Mouse (Mus musculus): Measurements from ENCODE around the gene Ss18l2. TPM values are rescaled to one million over a fixed set of nuclear protein-coding genes. Genes with fewer than 3 reads are reported as not detected.

Ss18l2 gene
- polyA plus RNA-seq, 1 experiment from 2014 or later = 194 TPM

DNA sequence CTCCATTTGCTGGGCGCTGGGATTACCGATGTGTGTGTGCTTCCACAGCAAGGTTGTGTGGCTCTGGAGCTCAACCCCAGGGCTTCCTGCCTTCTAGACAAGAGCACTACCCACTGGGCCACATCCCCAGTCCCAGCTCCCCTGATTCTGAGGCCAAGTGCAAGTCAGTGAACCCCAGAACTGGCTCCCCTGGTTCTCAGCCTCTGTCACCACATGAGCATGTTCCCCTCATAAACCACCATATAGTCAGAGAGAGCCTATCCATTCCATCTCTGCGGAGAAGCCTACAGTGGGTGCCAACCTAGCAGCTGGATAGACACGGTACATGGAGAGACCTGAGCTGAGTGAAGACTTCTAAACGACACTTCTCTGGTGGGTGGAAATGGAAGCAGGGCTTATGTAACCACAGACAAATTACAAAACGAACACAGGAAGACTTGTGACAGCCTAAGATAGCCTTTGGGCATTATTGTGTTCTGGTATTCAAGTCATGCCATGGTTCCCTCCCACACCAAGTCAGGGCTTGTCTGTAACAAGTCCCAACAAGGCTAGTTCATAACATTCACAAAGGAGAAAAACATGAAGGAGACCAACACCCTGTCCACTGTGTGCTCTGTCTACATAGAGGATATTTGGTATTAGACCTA lies 4.0 kb upstream of the Ss18l2 start:
- H3K4me3 ChIP-seq (replicated peaks; ENCODE audit: low read depth, low read length) = no peak overlapping the region
- H3K9me3 ChIP-seq (replicated peaks; ENCODE audit: low read length) = no peaks in the 10 kb centered on the region
- peaks cover 12% of the 10 kb centered on the region for H3K4me1 ChIP-seq (replicated peaks; ENCODE audit: insufficient read depth, low read length)
- no peak for ATAC-seq (replicated peaks; ENCODE audit: low FRiP score, low read depth)
- no peaks in the 10 kb centered on the region for H3K36me3 ChIP-seq (ENCODE audit: insufficient read depth, low read length)
- no peak overlapping the region for H3K4me2 ChIP-seq (ENCODE audit: low read length)
- no peak for DNase-seq (ENCODE audit: low spot score)
- H3K27ac ChIP-seq = no peak overlapping the region
- TF ChIP-seq CTCF (IDR thresholded peaks at IDR 0.05; ENCODE audit: low read depth) = no peak
- WGBS = 77% methylated on average over 6 of the region's 6 CpGs
- no peak overlapping the region for H3K9ac ChIP-seq (ENCODE audit: low read depth, low read length)
- H3K27me3 ChIP-seq (ENCODE audit: insufficient read depth, low read length) = no peaks in the 10 kb centered on the region

DNA sequence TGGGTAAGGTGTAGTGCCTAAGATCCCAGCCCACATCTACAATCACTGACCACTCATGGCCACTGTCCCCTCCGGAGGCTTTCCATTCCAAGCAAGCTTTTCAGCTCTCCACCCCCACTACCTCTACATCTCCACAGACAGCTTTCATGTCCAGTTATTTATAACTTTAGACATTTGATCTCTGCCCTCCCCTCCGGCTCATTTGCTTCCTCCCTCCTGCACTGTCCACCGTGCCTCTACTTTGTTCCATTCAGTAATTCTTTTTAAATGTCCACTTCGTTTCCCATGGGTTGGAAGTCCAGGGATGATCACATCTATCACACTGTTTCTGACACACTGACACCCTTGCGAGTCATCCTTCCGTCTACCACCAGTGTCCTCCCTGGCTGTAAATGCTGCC lies 2.3 kb upstream of the Ss18l2 start:
- H3K4me2 ChIP-seq (ENCODE audit: low read length) = no peak overlapping the region
- no peak overlapping the region for H3K9ac ChIP-seq (ENCODE audit: low read depth, low read length)
- TF ChIP-seq CTCF (IDR thresholded peaks at IDR 0.05; ENCODE audit: low read depth) = no peak
- 20% methylated on average over 6 of the region's 6 CpGs for WGBS
- H3K36me3 ChIP-seq (ENCODE audit: insufficient read depth, low read length) = no peaks in the 10 kb centered on the region
- ATAC-seq (replicated peaks; ENCODE audit: low FRiP score, low read depth) = no peak
- no peak overlapping the region for H3K27ac ChIP-seq
- peak; percentile 59 for DNase-seq (ENCODE audit: low spot score)
- H3K4me3 ChIP-seq (replicated peaks; ENCODE audit: low read depth, low read length) = no peak overlapping the region
- peaks cover 22% of the 10 kb centered on the region for H3K4me1 ChIP-seq (replicated peaks; ENCODE audit: insufficient read depth, low read length)
- no peaks in the 10 kb centered on the region for H3K27me3 ChIP-seq (ENCODE audit: insufficient read depth, low read length)
- H3K9me3 ChIP-seq (replicated peaks; ENCODE audit: low read length) = no peaks in the 10 kb centered on the region

DNA sequence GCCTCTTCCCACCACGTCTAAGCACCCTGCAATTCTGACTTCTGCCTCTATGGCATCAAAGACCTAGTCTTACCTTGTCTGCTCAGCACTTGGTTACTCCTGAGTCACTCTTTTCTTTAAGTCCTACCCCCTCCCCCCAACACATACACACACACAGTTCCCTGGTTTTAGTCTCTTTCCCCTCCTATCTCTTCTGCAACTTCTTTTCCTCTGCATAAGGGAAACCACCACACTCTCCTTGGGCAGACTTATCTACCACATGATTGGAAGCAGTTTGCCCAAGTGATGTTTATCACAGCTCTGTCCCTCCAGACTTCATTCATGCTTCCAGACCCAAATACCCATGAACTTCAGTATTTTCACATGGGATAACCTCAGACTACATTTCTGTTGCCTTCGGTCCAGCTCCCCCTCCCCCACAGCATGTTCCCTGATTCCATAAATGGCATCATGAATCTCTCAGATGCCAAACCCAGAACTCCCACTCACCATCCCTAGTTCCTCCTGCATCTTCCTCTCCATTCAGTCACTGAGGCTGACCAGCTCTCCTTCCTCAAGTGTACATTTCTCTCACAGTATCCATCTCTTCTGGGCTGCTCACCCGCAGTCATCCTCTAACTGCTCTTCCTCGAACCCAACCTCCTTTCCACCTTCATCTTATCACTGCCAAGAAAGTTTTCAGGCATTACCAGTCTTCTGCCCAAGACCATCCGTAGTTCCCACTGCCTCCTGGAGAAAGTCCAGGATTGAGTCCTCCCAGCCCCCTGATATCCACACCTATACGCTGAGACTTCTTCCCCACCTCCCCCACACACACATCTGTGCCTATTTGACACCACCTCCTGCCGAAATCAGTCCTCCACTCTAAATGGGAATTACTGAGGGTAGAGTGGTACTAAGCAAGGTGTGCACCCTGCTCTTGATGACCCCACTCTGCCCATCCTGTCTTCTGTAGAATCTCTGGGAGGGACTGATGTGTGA lies 1.3 kb upstream of the Ss18l2 start:
- no peak overlapping the region for H3K4me2 ChIP-seq (ENCODE audit: low read length)
- H3K27ac ChIP-seq = no peak overlapping the region; the same call in 1 of the 2 replicates
- peaks cover 19% of the 10 kb centered on the region for H3K4me1 ChIP-seq (replicated peaks; ENCODE audit: insufficient read depth, low read length)
- no peak overlapping the region for H3K4me3 ChIP-seq (replicated peaks; ENCODE audit: low read depth, low read length)
- DNase-seq (ENCODE audit: low spot score) = no peak
- no peaks in the 10 kb centered on the region for H3K27me3 ChIP-seq (ENCODE audit: insufficient read depth, low read length)
- ATAC-seq (replicated peaks; ENCODE audit: low FRiP score, low read depth) = no peak
- H3K36me3 ChIP-seq (ENCODE audit: insufficient read depth, low read length) = no peaks in the 10 kb centered on the region
- H3K9ac ChIP-seq (ENCODE audit: low read depth, low read length) = no peak overlapping the region
- TF ChIP-seq CTCF (IDR thresholded peaks at IDR 0.05; ENCODE audit: low read depth) = no peak
- no peaks in the 10 kb centered on the region for H3K9me3 ChIP-seq (replicated peaks; ENCODE audit: low read length)
- WGBS = 49% methylated on average over 7 of the region's 7 CpGs

DNA sequence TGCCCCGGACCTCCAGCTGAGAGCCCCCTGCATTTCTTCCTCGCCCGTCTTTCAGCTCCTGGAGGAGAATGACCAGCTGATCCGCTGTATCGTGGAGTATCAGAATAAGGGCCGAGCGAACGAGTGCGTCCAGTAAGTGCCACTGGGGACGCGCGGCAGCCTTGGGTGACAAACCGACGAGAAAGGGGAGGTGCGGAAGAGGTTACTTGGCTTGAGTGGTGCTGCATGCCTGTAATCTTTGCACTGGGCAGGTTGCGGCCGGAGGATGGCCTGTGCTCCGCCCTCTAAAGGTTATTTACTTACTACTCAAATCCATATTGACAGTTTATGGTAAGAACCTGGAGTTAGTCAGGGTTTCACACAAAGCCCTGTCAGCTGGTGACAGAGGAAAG lies 451 bp downstream of the Ss18l2 start:
- Histone ChIP-seq H3K27me3 (ENCODE audit: insufficient read depth, low read length) (no peaks in the 10 kb centered on the region), H3K4me3 (replicated peaks; ENCODE audit: low read depth, low read length) (peak overlapping the region; percentile 79), H3K27ac (peak overlapping the region; percentile 95), H3K9me3 (replicated peaks; ENCODE audit: low read length) (no peaks in the 10 kb centered on the region), H3K36me3 (ENCODE audit: insufficient read depth, low read length) (no peaks in the 10 kb centered on the region), H3K9ac (ENCODE audit: low read depth, low read length) (peak overlapping the region; percentile 90), H3K4me1 (replicated peaks; ENCODE audit: insufficient read depth, low read length) (peaks cover 13% of the 10 kb centered on the region), H3K4me2 (ENCODE audit: low read length) (peak overlapping the region; percentile 78)
- WGBS = 0% methylated on average over 18 of the region's 18 CpGs
- DNase-seq (ENCODE audit: low spot score) = peak; percentile 58
- ATAC-seq (replicated peaks; ENCODE audit: low FRiP score, low read depth) = peak; percentile 29
- no peak for TF ChIP-seq CTCF (IDR thresholded peaks at IDR 0.05; ENCODE audit: low read depth)

DNA sequence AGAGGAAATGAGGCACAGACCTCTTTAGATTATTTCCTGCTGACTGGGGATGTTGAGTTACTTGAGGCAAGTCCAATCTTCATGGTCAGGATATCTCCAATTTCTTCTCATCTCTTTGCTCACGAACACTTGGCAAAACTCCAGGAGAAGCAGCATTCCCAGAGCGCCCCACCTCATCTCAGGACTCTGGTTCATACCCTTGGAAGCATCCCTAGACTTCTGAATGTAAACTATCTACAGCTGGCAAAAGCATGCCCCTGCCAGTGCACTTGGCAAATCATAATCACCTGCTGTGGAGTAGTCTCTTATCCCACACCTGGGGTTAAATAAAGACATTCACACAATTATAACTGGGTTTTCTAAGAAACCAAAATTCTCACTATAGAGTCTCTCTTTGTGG lies 6.9 kb downstream of the Ss18l2 start:
- no peak overlapping the region for H3K9ac ChIP-seq (ENCODE audit: low read depth, low read length)
- no peaks in the 10 kb centered on the region for H3K9me3 ChIP-seq (replicated peaks; ENCODE audit: low read length)
- 0 out of 2 replicates have a peak, but pooled peaks cover 6% of the 10 kb centered on the region for H3K4me1 ChIP-seq (replicated peaks; ENCODE audit: insufficient read depth, low read length)
- DNase-seq (ENCODE audit: low spot score) (no peak), ATAC-seq (replicated peaks; ENCODE audit: low FRiP score, low read depth) (no peak)
- H3K27ac ChIP-seq = no peak overlapping the region
- 85% methylated on average over 2 of the region's 2 CpGs for WGBS
- no peak overlapping the region for H3K4me2 ChIP-seq (ENCODE audit: low read length)
- H3K27me3 ChIP-seq (ENCODE audit: insufficient read depth, low read length) = no peaks in the 10 kb centered on the region
- no peak for TF ChIP-seq CTCF (IDR thresholded peaks at IDR 0.05; ENCODE audit: low read depth)
- no peak overlapping the region for H3K4me3 ChIP-seq (replicated peaks; ENCODE audit: low read depth, low read length)
- H3K36me3 ChIP-seq (ENCODE audit: insufficient read depth, low read length) = no peaks in the 10 kb centered on the region

DNA sequence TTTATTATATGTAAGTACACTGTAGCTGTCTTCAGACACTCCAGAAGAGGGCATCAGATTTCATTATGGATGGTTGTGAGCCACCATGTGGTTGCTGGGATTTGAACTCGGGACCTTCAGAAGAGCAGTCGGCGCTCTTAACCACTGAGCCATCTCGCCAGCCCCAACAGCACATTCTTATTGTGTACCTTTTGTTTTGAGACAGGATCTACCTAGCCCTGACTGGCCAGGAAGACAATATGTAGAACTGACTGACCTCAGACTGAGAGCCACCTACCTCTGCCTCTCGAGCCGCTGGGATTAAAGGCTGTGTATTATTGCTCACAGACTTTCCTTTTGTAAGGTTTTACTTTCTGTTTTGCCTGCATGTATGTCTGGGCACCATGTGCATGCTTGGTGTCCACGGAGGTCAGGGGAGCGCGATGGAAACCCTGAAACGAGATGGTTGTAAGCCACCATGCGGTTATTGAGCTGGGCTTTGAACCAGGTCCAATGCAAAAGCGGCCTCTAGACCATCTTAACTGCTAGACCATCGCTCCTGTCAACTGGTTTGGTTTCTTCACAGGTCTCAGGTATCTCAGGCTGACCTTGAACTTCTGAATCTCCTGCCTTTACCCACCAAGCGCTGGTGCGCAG lies 8.1 kb downstream of the Ss18l2 start:
- peak overlapping the region; percentile 71; the same call in 1 of the 2 replicates for H3K4me3 ChIP-seq (replicated peaks; ENCODE audit: low read depth, low read length)
- TF ChIP-seq CTCF (IDR thresholded peaks at IDR 0.05; ENCODE audit: low read depth) = no peak
- DNase-seq (ENCODE audit: low spot score) = no peak
- no peaks in the 10 kb centered on the region for H3K27me3 ChIP-seq (ENCODE audit: insufficient read depth, low read length)
- 0 out of 2 replicates have a peak, but pooled peaks cover 2% of the 10 kb centered on the region for H3K4me1 ChIP-seq (replicated peaks; ENCODE audit: insufficient read depth, low read length)
- no peaks in the 10 kb centered on the region for H3K36me3 ChIP-seq (ENCODE audit: insufficient read depth, low read length)
- ATAC-seq (replicated peaks; ENCODE audit: low FRiP score, low read depth) = peak; percentile 5; the same call in 1 of the 2 replicates
- no peaks in the 10 kb centered on the region for H3K9me3 ChIP-seq (replicated peaks; ENCODE audit: low read length)
- peak overlapping the region; percentile 52 for H3K9ac ChIP-seq (ENCODE audit: low read depth, low read length)
- H3K4me2 ChIP-seq (ENCODE audit: low read length) = peak overlapping the region; percentile 49
- peak overlapping the region; percentile 98 for H3K27ac ChIP-seq
- 68% methylated on average over 15 of the region's 15 CpGs for WGBS
